Mouse (Mus musculus) frontal cortex, adult (tissue): ENCODE measurements around the gene Sdr39u1.

Experiments
- ATAC-seq: cut with Nextera tagmentation; 2 replicates; pipeline ENCODE4 v1.9.2; 2017; ENCODE audit warnings: mild to moderate bottlenecking, moderate library complexity, mixed read lengths; ENCODE audit not compliant: low TSS enrichment

The Sdr39u1 gene

GRCm38 (mm10) chr14:55854406-55855100 lies 45.5 kb downstream of the Sdr39u1 start:
- peak; percentile 28; the same call in 1 of the 2 replicates for ATAC-seq

DNA sequence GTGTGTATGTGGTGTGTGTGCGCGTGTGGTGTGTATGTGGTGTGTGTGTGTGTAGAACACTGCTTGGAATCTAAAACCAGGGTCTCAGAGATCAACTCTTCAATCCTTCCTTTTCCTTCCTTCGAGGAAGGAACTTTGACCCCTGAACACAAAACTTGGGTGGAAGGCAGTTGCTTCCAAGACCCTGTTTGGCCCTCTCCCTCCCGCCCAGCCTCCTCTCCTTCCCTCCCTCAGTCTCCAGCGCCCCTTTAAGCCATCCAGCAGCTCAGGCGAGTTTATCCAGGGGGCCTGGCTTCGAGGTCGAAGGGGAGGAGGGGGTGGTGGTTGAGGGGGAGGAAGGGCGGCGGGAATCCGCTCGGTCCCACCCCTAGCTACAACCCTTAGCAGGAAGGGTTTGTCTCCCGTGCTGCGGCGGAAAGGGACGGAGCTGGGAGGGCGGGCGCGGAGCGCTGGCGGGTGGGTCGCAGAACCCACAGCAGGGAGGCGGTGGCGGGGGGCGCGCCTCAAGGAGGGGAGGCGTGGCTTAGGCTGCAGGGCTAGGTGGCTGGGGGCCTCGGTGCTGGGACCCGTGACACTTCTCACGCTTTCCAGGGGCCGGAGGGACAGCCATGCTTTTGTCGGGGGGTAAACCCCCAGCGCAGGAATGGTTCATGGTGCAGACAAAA lies 46.3 kb downstream of the Sdr39u1 start, which contains the start of gene Nynrin:
Gene Nynrin (plus strand): TSS at position 390 of the 665 bp plus-strand sequence.
- peak; percentile 43 for ATAC-seq

DNA sequence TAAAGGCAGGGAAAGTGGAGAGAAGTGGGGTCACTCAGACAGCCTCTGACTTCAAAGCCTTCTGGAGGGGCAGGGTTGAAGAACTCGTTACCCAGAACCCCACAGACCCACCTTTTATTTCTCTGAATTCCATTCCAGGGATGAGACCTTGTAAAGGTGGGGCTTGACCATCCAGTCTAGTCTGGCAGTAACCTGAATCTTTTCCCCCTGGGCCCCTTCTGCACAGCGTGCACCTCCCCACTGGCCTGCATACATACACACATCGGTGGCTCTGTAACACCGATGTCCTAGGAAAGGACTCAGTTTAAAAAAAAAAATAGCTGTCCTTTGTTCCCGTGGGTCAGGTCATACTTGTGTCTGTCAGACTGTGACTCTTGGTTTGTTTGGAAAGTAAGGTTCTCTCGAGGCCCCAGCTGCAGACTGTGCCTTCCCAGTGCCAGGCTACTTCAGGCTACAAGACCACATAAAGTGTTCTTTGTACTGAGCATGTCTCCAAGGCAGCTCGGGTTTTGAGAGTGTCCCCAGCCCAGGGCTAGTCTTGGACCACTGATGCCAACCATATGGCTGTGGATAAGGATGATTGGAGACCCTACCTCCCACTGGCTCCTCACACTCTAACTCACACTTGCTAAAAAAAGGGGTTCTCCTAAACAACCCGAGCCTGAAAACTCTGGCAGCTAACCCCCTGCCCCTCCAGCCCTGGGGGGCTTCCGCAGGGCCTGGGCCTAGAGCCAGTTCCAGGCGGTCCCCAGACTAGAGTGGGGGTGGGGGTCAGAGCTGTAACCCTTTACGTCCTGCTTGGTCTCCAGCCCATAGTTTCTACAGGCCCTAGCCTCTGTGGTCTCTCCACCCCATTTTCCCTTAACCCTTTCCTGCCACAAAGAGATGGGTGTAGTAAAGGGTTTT lies 47.2 kb downstream of the Sdr39u1 start:
- peak; percentile 25; the same call in 1 of the 2 replicates for ATAC-seq

DNA sequence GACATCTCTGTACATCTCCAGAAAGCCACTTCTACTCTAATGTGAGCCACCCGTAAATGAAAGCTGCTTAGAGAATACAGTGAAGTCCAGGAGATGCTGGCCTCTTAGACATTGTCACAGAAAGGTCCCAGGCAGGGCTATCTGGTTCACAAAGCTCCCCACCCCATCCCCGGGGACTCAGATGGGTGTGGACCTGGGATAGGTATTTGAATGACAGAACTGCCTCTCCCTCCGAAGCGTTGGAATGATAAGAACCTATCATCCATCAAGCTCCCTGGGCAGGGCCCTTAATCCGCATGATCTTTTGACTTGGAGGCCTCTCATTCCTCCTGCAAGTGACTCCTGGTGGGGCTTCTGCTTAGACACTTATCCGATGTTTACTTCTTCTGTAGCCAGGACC lies 49.2 kb downstream of the Sdr39u1 start:
- no peak for ATAC-seq
